Mouse (Mus musculus) heart, embryonic 13.5 days (tissue): Measurements from ENCODE around the gene Nipal3. TPM values are rescaled to one million over a fixed set of nuclear protein-coding genes. Genes with fewer than 3 reads are reported as not detected.
A peak's percentile ranks its signal among the peaks of the same experiment; 100 is the strongest.

Experiments used
- ATAC-seq: fragments of 200-750 bp; cut with Nextera tagmentation; 2 replicates; pipeline ENCODE4 v1.8.0; 2017; ENCODE audit warnings: moderate TSS enrichment; ENCODE audit not compliant: insufficient number of reproducible peaks, low FRiP score, low TSS enrichment; ENCODE audit errors: extremely low read depth
- H3K27ac ChIP-seq: fragments of 300-500 bp; sonication (generic); replicated peaks from 2 replicates; pipeline ENCODE4 v1.5.1; 2015; ENCODE audit warnings: moderate library complexity, mild to moderate bottlenecking, inconsistent platforms
- H3K27me3 ChIP-seq: fragments of 300-500 bp; sonication (generic); replicated peaks from 2 replicates; pipeline ENCODE4 v1.6.1; 2015; ENCODE audit warnings: mild to moderate bottlenecking, inconsistent platforms
- H3K36me3 ChIP-seq: fragments of 300-500 bp; sonication (generic); 2 replicates; pipeline ENCODE4 v1.6.1; 2015; ENCODE audit warnings: mild to moderate bottlenecking, inconsistent platforms
- H3K4me1 ChIP-seq: fragments of 300-500 bp; sonication (generic); 2 replicates; pipeline ENCODE4 v1.6.1; 2015; ENCODE audit warnings: inconsistent platforms
- H3K4me2 ChIP-seq: fragments of 300-500 bp; sonication (generic); 2 replicates; pipeline ENCODE4 v1.6.1; 2015; ENCODE audit warnings: inconsistent platforms, mild to moderate bottlenecking, moderate library complexity
- H3K4me3 ChIP-seq: fragments of 300-500 bp; sonication (generic); 2 replicates; pipeline ENCODE4 v1.5.1; 2015; ENCODE audit warnings: moderate library complexity, mild to moderate bottlenecking, inconsistent platforms
- H3K9ac ChIP-seq: fragments of 300-500 bp; sonication (generic); 2 replicates; pipeline ENCODE4 v1.6.1; 2015; ENCODE audit warnings: inconsistent platforms, mild to moderate bottlenecking, moderate library complexity
- H3K9me3 ChIP-seq: fragments of 300-500 bp; sonication (generic); 2 replicates; pipeline ENCODE4 v1.6.1; 2016; ENCODE audit warnings: inconsistent platforms
- WGBS: fragments of 180-500 bp; shearing (Covaris S2); methylation state at CpG from one replicate; pipeline ENCODE4 v1.1.7; 2015; ENCODE audit warnings: mixed read lengths; 5-methylcytosine and 5-hydroxymethylcytosine counted together
- polyA plus RNA-seq: library from polyadenylated mRNA; unstranded; fragments of >200 nt; fragmentation: Nextera tagmentation; extraction: Ambion mirVana; gene quantifications from 2 replicates; pipeline ENCODE4 v1.2.1, GENCODE M21; 2015

Gene Nipal3
- polyA plus RNA-seq, 1 experiment from 2014 or later = 3.2 TPM

- H3K36me3 ChIP-seq = no peaks in the 10 kb centered on the region
- H3K4me2 ChIP-seq = peak within 1 kb of the TSS; percentile 93
- H3K9me3 ChIP-seq = no peaks in the 10 kb centered on the region
- peak within 1 kb of the TSS; percentile 92 for H3K9ac ChIP-seq
- H3K27ac ChIP-seq = peak within 1 kb of the TSS; percentile 40
- peak within 1 kb of the TSS; percentile 84 for H3K4me3 ChIP-seq
- WGBS = under 1% methylated on average over 77 of the region's 79 CpGs
- H3K4me1 ChIP-seq = peaks cover 17% of the 10 kb centered on the region
- H3K27me3 ChIP-seq = no peaks in the 10 kb centered on the region
- peak; percentile 88 for ATAC-seq
These were observed 61.1 kb downstream of the Nipal3 start, which contains the start of gene Rcan3 for GRCm38 (mm10) chr4:135433443-135434394. TSS of gene Rcan3 (minus strand) at chr4:135433853.

DNA sequence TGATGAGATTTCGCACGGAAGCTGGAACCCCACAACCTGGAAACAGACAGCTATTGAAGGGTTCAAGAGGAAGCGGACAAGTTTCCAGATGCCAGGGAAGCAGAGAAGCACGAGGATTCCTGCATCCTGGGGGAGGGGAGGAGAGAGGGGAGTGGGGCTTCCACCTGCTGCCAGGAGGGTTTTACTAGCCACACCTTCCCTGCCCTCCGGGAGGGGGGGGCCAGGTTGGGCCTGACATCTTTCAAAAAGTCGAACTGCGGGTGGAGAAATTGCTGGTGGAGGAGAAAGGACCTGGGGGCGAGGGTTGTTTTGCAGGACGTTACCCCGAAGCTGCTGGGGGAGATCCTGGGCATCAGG lies 61.8 kb downstream of the Nipal3 start:
- no peaks in the 10 kb centered on the region for H3K9me3 ChIP-seq
- H3K36me3 ChIP-seq = no peaks in the 10 kb centered on the region
- H3K4me2 ChIP-seq = peak overlapping the region; percentile 93
- peak overlapping the region; percentile 92 for H3K9ac ChIP-seq
- peaks cover 17% of the 10 kb centered on the region for H3K4me1 ChIP-seq
- no peaks in the 10 kb centered on the region for H3K27me3 ChIP-seq
- 11% methylated on average over 10 of the region's 10 CpGs for WGBS
- no peak for ATAC-seq
- peak overlapping the region; percentile 84 for H3K4me3 ChIP-seq
- no peak overlapping the region for H3K27ac ChIP-seq

GRCm38 (mm10) chr4:135429990-135430760 lies 64.7 kb downstream of the Nipal3 start:
- Histone ChIP-seq H3K4me2 (no peak overlapping the region), H3K9ac (no peak overlapping the region), H3K4me1 (peaks cover 20% of the 10 kb centered on the region), H3K27me3 (no peaks in the 10 kb centered on the region), H3K4me3 (no peak overlapping the region), H3K27ac (no peak overlapping the region), H3K36me3 (peaks cover under 1% of the 10 kb centered on the region; the same call in 1 of the 2 replicates), H3K9me3 (no peaks in the 10 kb centered on the region)
- ATAC-seq = no peak
- 78% methylated on average over 8 of the region's 8 CpGs for WGBS

DNA sequence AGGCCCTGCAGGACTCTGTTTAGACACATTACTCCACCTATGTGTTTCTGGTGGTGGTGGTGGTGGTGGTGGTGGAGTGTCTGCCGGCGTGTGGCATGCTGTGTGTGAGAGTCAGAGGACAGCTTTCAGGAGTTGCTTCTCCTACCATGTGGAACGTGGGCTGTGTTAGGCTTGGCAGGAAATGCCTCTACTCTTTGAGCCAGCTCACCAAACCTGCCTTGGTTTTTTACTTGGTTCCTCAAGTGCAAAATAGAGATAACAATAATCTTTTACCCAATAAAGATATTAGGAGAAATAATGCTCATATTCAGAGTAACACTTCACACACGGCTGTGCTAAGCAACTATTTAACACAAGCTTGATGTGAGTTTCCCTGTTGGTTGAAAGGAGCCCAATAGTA lies 65.5 kb downstream of the Nipal3 start:
- Histone ChIP-seq H3K9ac (no peak overlapping the region), H3K27me3 (no peaks in the 10 kb centered on the region), H3K36me3 (peaks cover 5% of the 10 kb centered on the region), H3K9me3 (no peaks in the 10 kb centered on the region), H3K4me2 (no peak overlapping the region), H3K4me3 (no peak overlapping the region), H3K4me1 (peaks cover 16% of the 10 kb centered on the region), H3K27ac (no peak overlapping the region)
- ATAC-seq = no peak
- WGBS = 72% methylated on average over 4 of the region's 4 CpGs

DNA sequence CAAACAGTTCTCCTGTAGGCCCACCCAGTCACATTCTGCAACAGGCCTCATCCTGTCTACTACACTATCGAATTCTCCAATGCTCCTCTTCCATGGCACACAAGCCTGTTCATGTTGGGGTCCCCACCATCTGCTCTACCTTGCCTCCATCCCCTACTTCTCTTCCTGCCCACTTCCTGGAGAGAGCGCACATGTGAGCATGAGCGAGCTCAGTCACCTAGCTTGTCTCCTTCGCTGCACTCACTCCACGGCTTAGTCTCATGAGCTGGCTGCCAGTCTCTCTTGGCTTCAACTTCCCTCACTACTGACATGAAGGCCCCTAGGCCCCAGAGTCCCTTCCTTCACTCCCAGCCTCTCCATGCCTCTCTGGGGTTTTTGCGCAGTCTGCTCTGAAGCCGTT lies 68.3 kb downstream of the Nipal3 start:
- Histone ChIP-seq H3K9ac (no peak overlapping the region), H3K4me1 (0 out of 2 replicates have a peak, but pooled peaks cover 3% of the 10 kb centered on the region), H3K27me3 (no peaks in the 10 kb centered on the region), H3K36me3 (peaks cover 25% of the 10 kb centered on the region), H3K4me3 (no peak overlapping the region), H3K4me2 (no peak overlapping the region), H3K27ac (no peak overlapping the region), H3K9me3 (no peaks in the 10 kb centered on the region)
- no peak for ATAC-seq
- 92% methylated on average over 7 of the region's 7 CpGs for WGBS

GRCm38 (mm10) chr4:135425625-135426024 lies 69.2 kb downstream of the Nipal3 start:
- WGBS = 76% methylated on average over 9 of the region's 9 CpGs

GRCm38 (mm10) chr4:135420961-135421360 lies 73.9 kb downstream of the Nipal3 start:
- 92% methylated on average over 13 of the region's 13 CpGs for WGBS
- no peak for ATAC-seq
- Histone ChIP-seq H3K4me3 (no peak overlapping the region), H3K9ac (no peak overlapping the region), H3K36me3 (peaks cover 75% of the 10 kb centered on the region), H3K9me3 (no peaks in the 10 kb centered on the region), H3K27ac (no peak overlapping the region), H3K27me3 (no peaks in the 10 kb centered on the region), H3K4me2 (no peak overlapping the region), H3K4me1 (no peaks in the 10 kb centered on the region)

More at GRCm38 (mm10) chr4:135425625-135426024, 69.2 kb downstream of the Nipal3 start:
- no peak overlapping the region for H3K4me3 ChIP-seq
- no peaks in the 10 kb centered on the region for H3K27me3 ChIP-seq
- no peak overlapping the region for H3K9ac ChIP-seq
- H3K36me3 ChIP-seq = peaks cover 32% of the 10 kb centered on the region
- H3K4me2 ChIP-seq = no peak overlapping the region
- H3K27ac ChIP-seq = no peak overlapping the region
- no peak for ATAC-seq
- 0 out of 2 replicates have a peak, but pooled peaks cover 3% of the 10 kb centered on the region for H3K4me1 ChIP-seq
- H3K9me3 ChIP-seq = no peaks in the 10 kb centered on the region

- H3K27me3 ChIP-seq = no peaks in the 10 kb centered on the region
- H3K27ac ChIP-seq = no peak overlapping the region
- H3K36me3 ChIP-seq = peaks cover 80% of the 10 kb centered on the region
- no peak for ATAC-seq
- H3K4me3 ChIP-seq = no peak overlapping the region
- no peaks in the 10 kb centered on the region for H3K9me3 ChIP-seq
- no peak overlapping the region for H3K4me2 ChIP-seq
- 66% methylated on average over 11 of the region's 11 CpGs for WGBS
- no peak overlapping the region for H3K9ac ChIP-seq
- H3K4me1 ChIP-seq = no peaks in the 10 kb centered on the region
These were observed 74.4 kb downstream of the Nipal3 start for GRCm38 (mm10) chr4:135420416-135420815.

DNA sequence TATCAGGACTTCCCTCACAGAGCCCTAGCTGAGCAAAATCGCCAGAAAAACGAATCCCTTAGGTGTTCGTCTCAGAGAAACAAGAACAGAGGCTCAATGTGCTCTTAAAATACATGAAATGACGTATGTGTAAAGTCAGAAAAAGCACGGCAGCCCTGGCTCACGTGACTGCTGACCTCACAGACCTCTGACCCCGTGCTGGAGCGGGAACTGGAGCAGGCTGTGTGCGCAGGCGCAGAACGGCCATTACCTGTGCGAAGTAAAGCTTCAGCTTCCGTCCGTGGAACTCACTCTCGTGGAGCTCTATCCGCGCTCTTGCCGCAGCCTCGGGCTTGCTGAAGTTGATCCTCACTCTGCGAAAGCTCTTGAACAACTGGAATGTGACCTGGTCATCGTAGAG lies 74.8 kb downstream of the Nipal3 start:
- Histone ChIP-seq H3K9me3 (no peaks in the 10 kb centered on the region), H3K27ac (no peak overlapping the region), H3K27me3 (no peaks in the 10 kb centered on the region), H3K4me1 (no peaks in the 10 kb centered on the region), H3K36me3 (peaks cover 82% of the 10 kb centered on the region), H3K4me2 (no peak overlapping the region), H3K9ac (no peak overlapping the region), H3K4me3 (no peak overlapping the region)
- no peak for ATAC-seq
- 69% methylated on average over 21 of the region's 21 CpGs for WGBS

GRCm38 (mm10) chr4:135416367-135416766 lies 78.5 kb downstream of the Nipal3 start:
- Histone ChIP-seq H3K4me1 (no peaks in the 10 kb centered on the region), H3K27ac (no peak overlapping the region), H3K9me3 (no peaks in the 10 kb centered on the region), H3K9ac (no peak overlapping the region), H3K27me3 (no peaks in the 10 kb centered on the region), H3K4me2 (no peak overlapping the region), H3K36me3 (peaks cover 71% of the 10 kb centered on the region), H3K4me3 (no peak overlapping the region)
- 82% methylated on average over 21 of the region's 21 CpGs for WGBS
- no peak for ATAC-seq

GRCm38 (mm10) chr4:135413491-135413890 lies 81.3 kb downstream of the Nipal3 start:
- no peak overlapping the region for H3K9ac ChIP-seq
- H3K4me1 ChIP-seq = no peaks in the 10 kb centered on the region
- no peaks in the 10 kb centered on the region for H3K9me3 ChIP-seq
- no peak for ATAC-seq
- H3K27ac ChIP-seq = no peak overlapping the region
- no peak overlapping the region for H3K4me3 ChIP-seq
- no peak overlapping the region for H3K4me2 ChIP-seq
- H3K27me3 ChIP-seq = no peaks in the 10 kb centered on the region
- 72% methylated on average over 8 of the region's 8 CpGs for WGBS
- H3K36me3 ChIP-seq = peaks cover 48% of the 10 kb centered on the region
